Mouse (Mus musculus): ENCODE data around the gene Gm20388.
A peak's percentile ranks its signal among the peaks of the same experiment; 100 is the strongest.
"Not testable (repeated sequence)": the region's sequence is repeated elsewhere in the genome, so short reads cannot be mapped to it uniquely, and the experiment has no call there.

The Gm20388 gene

GRCm38 (mm10) chr8:123199864-123200263 lies 3289.2 kb downstream of the Gm20388 start:
- DNase-seq (ENCODE audit: low spot score in 2 of 2) = no peak

- DNase-seq (ENCODE audit: low spot score in 2 of 2) = peak; percentile 40 to 67
Measured at GRCm38 (mm10) chr8:123202288-123202687, 3291.6 kb downstream of the Gm20388 start.

DNA sequence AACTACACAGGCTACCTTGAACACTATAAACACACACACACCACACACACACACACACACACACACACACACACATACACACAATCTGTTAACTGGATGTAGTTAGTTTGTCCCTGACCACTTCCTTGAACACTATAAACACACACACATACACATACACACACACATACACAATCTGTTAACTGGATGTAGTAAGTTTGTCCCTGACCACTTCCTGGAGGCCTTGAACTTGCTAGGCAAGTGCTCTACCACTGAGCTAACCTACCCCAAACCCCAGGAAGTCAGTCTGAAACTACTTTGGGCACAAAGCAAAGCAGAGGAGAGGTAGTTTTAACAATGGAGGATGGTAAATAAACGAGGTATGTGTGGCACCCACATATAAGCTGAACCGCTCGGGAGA lies 3292.9 kb downstream of the Gm20388 start:
- DNase-seq (ENCODE audit: low spot score in 2 of 2) = no peak

DNA sequence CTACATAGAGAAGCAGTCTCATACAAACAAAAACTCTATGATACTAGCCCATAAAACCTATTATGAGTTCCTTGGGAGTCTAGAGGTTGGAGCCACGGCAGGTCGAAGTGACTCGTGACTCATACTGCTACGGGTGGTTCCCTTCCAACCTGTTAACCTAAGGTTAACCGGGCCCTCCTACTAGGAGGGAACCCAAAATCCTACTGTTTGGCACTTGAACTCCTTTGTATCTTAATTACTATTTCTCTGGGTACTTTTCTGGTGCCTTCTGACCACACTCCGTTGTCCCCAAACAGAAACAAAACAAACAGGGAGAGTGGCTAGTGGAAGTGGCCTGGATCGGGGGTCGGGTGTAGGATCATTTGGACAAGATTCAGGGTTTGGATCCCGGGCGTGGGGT lies 3301.2 kb downstream of the Gm20388 start:
- DNase-seq (ENCODE audit: low spot score in 2 of 2) = no peak

- DNase-seq (ENCODE audit: low spot score in 2 of 2) = peak; percentile 74 to 84
Measured at GRCm38 (mm10) chr8:123212321-123213117, 3301.9 kb downstream of the Gm20388 start, which contains the start of the genes Chmp1a and Spata33. Gene Chmp1a (minus strand): TSS chr8:123212763. Gene Spata33 (plus strand): TSS chr8:123212832.

- DNase-seq (ENCODE audit: low spot score in 2 of 2) = no peak
Measured at GRCm38 (mm10) chr8:123213118-123213772, 3302.6 kb downstream of the Gm20388 start.

DNA sequence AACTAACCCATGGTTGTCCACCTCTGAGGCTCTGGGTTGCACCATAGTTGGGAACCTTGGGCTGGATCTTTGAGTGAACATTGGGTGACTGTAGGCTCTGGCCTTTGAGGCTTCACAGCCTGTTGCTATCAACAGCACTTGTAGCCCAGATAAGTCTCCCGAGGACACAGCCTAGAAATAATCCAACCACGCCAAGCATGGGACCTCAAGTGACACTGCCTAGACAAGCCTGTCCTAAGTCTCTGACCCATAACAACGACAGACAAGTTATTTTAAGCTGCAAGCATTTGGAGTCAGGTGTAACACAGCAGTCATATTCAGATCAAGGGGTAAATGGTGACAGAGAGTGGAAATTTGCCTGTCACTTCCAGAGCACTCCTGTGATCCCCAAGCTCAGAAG lies 3304.8 kb downstream of the Gm20388 start:
- DNase-seq (ENCODE audit: low spot score in 2 of 2) = no peak

GRCm38 (mm10) chr8:123220917-123221316 lies 3310.3 kb downstream of the Gm20388 start:
- DNase-seq (ENCODE audit: low spot score in 2 of 2) = no peak

GRCm38 (mm10) chr8:123224278-123225266 lies 3313.9 kb downstream of the Gm20388 start, which contains the start of gene Cdk10:
Gene Cdk10 (plus strand): TSS chr8:123224842.
- DNase-seq (ENCODE audit: low spot score in 2 of 2) = peak; percentile 88 to 91

DNA sequence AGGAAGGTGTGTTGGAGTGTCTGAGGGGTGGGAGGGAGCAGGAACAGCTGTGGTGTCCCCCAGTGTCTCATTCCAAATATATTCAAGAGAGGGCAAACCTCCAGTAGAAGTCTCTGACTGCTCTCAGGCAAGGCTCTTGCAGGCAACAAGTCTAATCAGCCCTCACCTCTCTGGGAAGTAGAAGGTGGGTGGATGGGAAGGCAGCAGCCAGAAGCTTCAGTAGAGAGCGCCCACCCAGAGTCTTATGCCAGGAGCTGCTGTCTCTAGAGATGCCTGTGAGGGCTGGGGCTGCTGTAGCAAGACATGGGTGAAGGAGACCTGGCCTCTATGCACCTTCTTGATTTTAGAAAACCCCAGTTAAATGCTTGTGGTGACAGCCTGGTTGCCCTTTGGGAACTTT lies 3317.8 kb downstream of the Gm20388 start:
- no peak for DNase-seq (ENCODE audit: low spot score in 2 of 2)

DNA sequence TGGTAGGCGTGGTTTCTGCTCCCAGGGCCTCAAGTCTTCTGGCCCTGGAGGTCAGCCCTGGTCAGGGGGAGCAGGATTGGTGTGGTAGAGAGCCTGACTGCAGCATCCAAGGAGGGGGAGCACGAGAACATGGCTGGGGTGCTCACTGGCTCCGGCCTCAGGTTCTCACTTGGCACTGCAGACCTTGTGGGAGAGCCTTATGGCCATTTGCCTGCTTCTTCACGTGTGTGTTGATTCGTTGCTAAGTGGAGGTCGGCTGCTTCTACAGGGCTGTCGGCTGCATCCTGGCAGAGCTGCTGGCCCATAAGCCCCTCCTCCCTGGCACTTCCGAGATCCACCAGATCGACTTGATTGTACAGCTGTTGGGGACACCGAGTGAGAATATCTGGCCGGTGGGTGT lies 3319.7 kb downstream of the Gm20388 start:
- DNase-seq (ENCODE audit: low spot score in 2 of 2) = not testable (repeated sequence)

DNA sequence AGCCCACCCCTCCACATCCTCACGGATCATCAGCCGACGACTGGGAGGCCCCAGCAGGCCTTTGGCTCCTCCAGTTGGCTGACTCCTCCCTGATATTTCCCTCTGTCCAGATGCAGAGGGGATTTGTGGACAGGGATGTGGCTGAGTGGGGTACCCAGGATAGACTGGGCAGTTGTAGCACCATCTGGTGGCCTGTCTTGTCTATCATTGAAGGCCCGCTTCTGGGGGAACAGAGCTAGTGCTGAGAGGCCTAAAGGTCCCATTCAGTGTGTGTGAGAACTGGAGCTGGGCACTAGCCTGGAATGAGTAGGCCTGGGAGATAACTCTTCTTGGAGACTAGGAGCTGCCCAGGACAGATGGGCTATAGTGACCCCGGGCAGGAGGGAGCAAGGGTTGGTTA lies 3321.1 kb downstream of the Gm20388 start:
- DNase-seq (ENCODE audit: low spot score in 2 of 2) = no peak

GRCm38 (mm10) chr8:123232553-123232952 lies 3321.9 kb downstream of the Gm20388 start:
- no peak for DNase-seq (ENCODE audit: low spot score in 2 of 2)

GRCm38 (mm10) chr8:123233300-123233699 lies 3322.7 kb downstream of the Gm20388 start:
- no peak for DNase-seq (ENCODE audit: low spot score in 2 of 2)

GRCm38 (mm10) chr8:123233760-123234159 lies 3323.1 kb downstream of the Gm20388 start:
- no peak for DNase-seq (ENCODE audit: low spot score in 2 of 2)

- no peak for DNase-seq (ENCODE audit: low spot score in 2 of 2)
Measured at GRCm38 (mm10) chr8:123234918-123235519, 3324.4 kb downstream of the Gm20388 start.

DNA sequence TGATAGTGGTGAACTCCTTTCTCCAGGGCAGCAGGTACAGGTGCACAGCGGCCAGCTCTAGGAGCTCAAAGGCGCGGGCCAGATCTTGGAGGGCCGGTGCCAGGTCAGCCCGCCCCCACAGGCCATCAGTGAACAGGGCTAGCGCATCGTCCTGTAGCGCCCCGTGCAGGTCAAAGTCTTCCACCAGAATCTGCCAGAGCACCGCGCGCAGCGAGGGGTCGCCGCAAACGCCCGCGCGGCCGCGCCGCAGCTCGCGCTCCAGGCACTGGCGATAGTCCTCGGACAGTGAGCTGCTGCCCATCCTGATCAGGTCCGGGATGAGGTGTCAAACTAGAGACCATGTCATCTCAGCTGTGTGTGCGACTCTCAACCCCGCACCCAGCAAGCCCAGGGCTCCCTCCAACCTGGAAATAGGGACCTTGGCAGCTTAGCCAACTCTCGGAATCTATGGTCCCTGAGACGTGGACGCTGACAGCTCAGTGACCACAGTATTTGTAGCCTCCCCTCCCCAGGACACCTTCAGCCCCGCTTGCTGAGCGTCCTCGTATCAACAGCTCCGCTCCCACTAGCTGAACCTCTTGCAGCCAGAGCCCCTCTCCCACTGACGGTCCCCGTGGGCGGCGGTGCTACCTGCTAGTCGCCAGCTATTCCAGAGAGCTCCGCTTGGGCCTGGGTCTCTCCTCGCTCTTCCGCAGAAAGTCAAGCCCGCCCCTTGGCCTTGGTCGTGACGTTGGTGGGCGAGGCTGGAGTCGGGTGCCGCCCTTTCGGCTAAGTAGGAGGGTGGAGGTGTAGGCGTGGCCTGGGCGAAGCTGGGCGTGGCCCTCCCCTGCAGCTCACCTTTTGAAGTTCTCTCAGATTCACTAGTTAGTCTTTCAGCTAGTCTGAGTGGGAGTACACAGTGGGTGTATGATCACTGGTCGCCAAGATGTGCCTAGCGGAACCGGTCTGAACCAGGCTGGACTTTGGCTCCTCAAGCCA lies 3325.2 kb downstream of the Gm20388 start, which contains the start of gene Spata2l:
TSS of gene Spata2l (minus strand) at position 714 of the 978 bp plus-strand sequence.
- peak; percentile 79 to 86 for DNase-seq (ENCODE audit: low spot score in 2 of 2)

DNA sequence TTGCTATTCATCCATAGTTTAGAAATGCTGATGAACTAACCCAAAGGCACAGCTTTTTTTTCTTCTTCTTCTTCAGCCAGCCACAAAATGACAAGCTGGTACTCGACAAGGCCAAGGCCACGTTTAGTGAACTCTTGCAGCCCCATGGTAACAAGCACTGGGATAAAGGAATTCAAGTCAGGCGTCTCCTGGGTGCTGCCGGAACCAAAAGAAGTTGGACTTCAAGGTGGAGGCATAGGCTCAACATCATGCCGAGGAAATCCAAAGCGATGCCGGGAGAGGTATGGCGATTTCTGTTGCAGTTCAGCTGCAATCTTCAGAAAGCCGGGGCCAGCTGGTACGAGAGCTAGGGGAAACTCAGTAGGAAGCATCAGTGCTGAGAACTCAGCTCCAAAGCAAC lies 3328.8 kb downstream of the Gm20388 start:
- DNase-seq (ENCODE audit: low spot score in 2 of 2) = no peak

GRCm38 (mm10) chr8:123242107-123242923 lies 3331.7 kb downstream of the Gm20388 start:
- DNase-seq (ENCODE audit: low spot score in 2 of 2) = no peak
